Mouse (Mus musculus) mesoderm, embryonic 11.5 days (tissue): ENCODE results near the gene Gnb3.
A peak's percentile ranks its signal among the peaks of the same experiment; 100 is the strongest.
"Not testable (repeated sequence)": the region's sequence is repeated elsewhere in the genome, so short reads cannot be mapped to it uniquely, and the experiment has no call there.

Source experiments
- DNase-seq: peaks from one replicate; pipeline ENCODE4 v3.0.0-alpha.2; 2012; ENCODE audit warnings: low read depth, low spot score

Gnb3 gene

GRCm38 (mm10) chr6:124816611-124817010 lies 23.5 kb downstream of the Gnb3 start:
- DNase-seq, result no peak

- no peak for DNase-seq
Measured at GRCm38 (mm10) chr6:124814858-124815774, 25.0 kb downstream of the Gnb3 start.

GRCm38 (mm10) chr6:124814448-124814847 lies 25.6 kb downstream of the Gnb3 start:
- DNase-seq, result no peak

- DNase-seq, result peak; percentile 89
Measured at GRCm38 (mm10) chr6:124813933-124814332, 26.1 kb downstream of the Gnb3 start, which contains the start of gene Tpi1. Gene Tpi1 (minus strand): TSS chr6:124814296.

GRCm38 (mm10) chr6:124813496-124813895 lies 26.6 kb downstream of the Gnb3 start:
- peak; percentile 75 for DNase-seq

GRCm38 (mm10) chr6:124812848-124813247 lies 27.2 kb downstream of the Gnb3 start:
- DNase-seq, result no peak

- no peak for DNase-seq
Measured at GRCm38 (mm10) chr6:124811701-124812560, 28.1 kb downstream of the Gnb3 start.

- no peak for DNase-seq
Measured at GRCm38 (mm10) chr6:124811403-124811665, 28.7 kb downstream of the Gnb3 start.

GRCm38 (mm10) chr6:124810566-124811402 lies 29.3 kb downstream of the Gnb3 start:
- DNase-seq, result not testable (repeated sequence)

GRCm38 (mm10) chr6:124809775-124810538 lies 30.1 kb downstream of the Gnb3 start:
- DNase-seq, result no peak

- DNase-seq, result peak; percentile 86
Measured at GRCm38 (mm10) chr6:124809052-124809774, 30.9 kb downstream of the Gnb3 start.

GRCm38 (mm10) chr6:124808358-124809012 lies 31.6 kb downstream of the Gnb3 start, which contains the start of gene Spsb2:
Gene Spsb2 (plus strand): TSS chr6:124808661.
- peak; percentile 77 for DNase-seq

- no peak for DNase-seq
Measured at GRCm38 (mm10) chr6:124807986-124808357, 32.1 kb downstream of the Gnb3 start.

- no peak for DNase-seq
Measured at GRCm38 (mm10) chr6:124807366-124807765, 32.7 kb downstream of the Gnb3 start.

- no peak for DNase-seq
Measured at GRCm38 (mm10) chr6:124806446-124807140, 33.5 kb downstream of the Gnb3 start.

GRCm38 (mm10) chr6:124805341-124806321 lies 34.4 kb downstream of the Gnb3 start:
- peak; percentile 91 for DNase-seq

GRCm38 (mm10) chr6:124804341-124804740 lies 35.7 kb downstream of the Gnb3 start:
- DNase-seq, result no peak

GRCm38 (mm10) chr6:124803691-124804090 lies 36.4 kb downstream of the Gnb3 start:
- not testable (repeated sequence) for DNase-seq
